Mouse (Mus musculus) urinary bladder, postnatal 4 days (tissue): ENCODE data around the gene Daxx.
"Not testable (repeated sequence)": the region's sequence is repeated elsewhere in the genome, so short reads cannot be mapped to it uniquely, and the experiment has no call there.

ENCODE experiments used
- DNase-seq, 2 experiments: peaks; one replicate each; pipeline ENCODE4 v3.0.0; 2021 to 2022; ENCODE audit warnings: low spot score in 2 of 2

The Daxx gene

DNA sequence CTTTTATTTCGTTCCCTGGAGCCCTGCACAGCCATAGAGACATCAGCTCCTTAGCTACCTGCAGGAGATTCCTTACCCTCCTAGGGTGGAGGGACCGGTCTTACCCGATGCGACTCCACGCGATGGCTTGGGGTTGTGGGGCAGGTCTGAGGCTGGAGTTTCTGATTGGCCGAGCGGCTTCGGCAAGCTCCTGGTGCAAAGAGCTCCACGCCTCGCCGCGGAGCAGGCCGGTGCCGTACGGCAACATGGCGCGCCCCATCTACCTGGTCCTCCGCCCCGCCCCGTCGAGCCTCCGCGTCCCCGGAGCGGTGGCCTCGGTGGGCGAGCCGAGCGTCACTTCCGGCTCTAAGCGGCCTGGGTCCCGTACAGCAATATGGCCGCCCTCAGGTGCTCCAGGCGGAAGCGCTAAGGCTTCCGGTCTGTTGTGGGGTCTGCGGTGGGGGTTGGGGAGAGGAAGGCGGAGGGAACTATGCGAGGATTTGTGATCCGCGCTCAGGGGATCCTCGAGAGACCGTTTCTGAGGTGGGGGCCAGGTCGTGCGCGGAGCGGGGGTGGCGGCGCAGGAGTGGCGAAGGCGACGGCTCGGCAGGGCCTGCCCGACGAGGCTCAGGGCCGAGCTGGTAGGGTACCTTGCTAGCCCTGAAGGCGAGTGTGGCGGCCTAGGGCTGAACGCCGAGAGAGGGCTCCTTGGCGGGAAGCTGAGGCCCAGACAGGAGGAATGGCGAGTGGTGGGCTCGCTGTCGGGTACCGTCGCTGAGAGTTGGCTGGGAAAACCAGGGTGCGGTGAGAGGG lies at the start of gene Daxx:
TSS of gene Daxx (plus strand) at position 338 of the 792 bp plus-strand sequence.
- DNase-seq: peak; percentile 98 to 99

DNA sequence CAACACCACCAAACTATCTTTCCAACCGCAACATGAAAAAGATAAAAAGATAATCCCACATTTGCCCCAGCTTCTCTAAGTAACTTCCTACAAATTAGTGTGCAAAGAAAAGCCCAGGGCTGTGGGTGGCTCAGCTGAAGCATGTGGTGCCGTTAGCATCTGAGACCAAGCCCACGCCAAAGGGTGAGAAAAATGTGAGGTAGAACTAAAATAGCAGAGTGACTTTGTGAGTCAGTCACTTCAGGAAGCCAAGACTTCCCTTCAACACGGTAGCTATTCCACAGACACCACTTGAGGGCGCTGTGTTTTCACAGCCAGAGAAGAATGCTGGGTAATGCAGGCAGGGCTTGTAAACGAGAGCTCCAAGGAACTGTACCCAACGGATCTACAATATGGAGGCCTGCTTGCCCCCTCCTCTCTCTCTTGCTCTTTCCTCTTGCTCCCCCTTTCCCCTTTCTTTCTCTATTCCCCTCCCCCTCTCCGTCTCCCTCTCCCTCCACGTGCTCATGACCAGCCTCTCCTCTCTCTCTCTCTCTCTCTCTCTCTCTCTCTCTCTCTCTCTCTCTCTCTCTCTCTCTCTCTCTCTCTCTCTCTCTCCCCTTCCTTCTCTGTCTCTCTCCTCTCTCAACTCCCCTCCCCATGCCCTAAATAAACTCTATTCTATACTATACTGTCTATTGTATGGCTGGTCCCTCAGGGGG lies 43.7 kb upstream of the Daxx start:
- DNase-seq: no peak

DNA sequence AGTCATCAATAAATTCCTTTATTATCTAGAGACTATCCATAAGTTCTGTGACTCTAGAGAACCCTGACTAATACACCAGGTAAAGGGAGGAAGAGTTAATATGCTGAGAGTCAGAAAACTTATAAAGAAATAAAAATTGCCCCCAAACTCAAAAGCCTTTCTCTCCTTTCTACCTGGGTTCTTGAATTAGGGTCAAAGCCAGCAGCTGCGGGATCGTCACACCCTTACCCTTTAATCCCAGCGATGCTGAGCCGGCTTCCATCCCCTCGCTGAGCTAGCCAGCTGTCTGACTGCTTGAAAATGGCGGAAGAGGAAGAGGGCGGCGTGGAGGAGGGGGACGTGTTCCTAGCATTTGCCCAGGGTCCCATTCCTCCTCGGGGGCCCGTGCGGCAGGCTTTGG lies 35.7 kb upstream of the Daxx start, which contains the start of gene Gm7029:
TSS of gene Gm7029 (plus strand) at position 301 of the 400 bp plus-strand sequence.
- DNase-seq: not testable (repeated sequence)

DNA sequence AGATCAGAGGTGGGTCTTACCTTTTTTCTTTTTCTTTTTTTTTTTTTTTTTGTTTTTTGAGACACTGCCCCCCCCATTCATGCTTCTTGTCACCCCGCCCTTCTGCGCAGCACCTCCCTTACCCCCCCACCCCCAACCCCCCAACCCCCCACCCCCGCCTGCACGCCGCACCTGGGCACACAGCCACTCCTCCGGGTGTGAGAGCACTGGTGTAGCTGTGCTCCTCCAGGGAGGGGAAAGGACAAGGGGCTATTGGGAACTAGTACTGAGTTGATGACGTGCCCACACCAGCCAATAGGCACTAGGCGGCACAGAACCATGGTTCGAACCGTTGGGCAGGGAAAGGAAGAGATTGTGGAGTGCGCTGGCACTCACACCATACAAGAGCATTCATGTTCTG lies 34.8 kb upstream of the Daxx start:
- DNase-seq: no peak

DNA sequence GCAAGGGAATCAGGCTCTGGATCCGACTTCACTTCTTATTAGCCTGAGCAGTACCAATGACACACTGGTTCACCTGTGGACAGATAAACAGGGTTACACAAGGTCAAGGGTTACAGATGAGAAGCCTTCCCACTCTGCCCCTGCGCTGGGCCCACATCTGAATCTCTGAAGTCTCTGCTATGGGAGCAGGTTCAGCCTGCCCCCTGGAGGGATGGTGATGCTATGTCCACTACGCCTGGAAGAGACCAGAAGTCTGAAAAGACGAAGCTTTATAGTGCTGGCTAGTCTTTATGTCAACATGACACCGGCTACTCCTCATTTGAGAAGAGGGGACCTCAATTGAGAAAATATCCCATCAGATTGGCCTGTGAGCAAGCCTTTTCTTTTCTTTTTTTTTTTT lies 33.4 kb upstream of the Daxx start:
- not testable (repeated sequence) for DNase-seq

DNA sequence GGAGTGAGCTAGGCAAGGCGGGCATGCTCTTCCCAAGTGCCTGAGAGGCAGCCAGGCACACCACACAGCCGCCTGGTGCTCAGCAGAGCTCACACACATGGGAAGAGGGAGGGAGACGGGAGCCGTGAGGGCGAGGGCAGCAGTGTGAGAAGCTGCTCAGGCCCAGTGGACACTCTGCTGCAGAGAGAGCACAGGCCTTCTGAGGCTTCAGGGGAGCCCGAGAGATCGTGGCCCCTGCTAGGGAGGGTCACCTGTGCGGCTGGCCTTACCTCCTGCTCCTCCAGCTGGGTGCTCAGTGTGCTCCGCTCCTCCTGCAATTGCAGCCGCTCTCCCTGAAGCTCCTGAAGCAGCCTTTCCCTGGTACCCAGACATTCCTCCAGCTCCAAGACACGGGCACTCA lies 24.9 kb upstream of the Daxx start:
- DNase-seq: not testable (repeated sequence)

DNA sequence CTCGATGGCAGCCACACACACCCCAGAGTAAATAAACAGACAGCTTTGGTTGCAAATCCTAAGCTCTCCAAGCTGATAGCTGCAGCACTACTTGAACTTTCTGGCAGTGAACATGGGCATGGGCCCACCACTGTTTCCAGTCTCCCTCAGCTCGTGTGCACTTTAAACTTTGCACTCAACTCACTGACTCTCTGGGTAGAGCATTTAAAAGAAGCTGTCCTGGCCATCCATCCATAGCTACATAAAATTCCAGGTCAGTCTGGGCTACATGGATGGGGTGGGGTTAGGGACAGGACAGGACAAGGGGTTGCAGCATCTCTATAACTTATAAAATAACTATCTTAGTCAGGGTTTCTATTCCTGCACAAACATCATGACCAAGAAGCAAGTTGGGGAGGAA lies 21.4 kb upstream of the Daxx start:
- not testable (repeated sequence) for DNase-seq

DNA sequence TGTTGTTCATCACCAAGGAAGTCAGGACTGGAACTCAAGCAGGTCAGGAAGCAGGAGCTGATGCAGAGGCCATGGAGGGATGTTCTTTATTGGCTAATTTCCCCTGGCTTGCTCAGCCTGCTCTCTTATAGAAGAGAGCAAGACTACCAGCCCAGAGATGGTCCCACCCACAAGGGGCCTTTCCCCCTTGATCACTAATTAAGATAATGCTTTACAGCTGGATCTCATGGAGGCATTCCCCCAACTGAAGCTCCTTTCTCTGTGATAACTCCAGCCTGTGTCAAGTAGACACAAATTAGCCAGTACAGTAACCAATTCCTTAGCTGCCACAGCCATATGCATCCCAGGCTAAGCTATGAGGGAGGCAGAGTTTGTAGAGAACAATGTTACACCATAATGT lies 21.0 kb upstream of the Daxx start:
- not testable (repeated sequence) for DNase-seq

DNA sequence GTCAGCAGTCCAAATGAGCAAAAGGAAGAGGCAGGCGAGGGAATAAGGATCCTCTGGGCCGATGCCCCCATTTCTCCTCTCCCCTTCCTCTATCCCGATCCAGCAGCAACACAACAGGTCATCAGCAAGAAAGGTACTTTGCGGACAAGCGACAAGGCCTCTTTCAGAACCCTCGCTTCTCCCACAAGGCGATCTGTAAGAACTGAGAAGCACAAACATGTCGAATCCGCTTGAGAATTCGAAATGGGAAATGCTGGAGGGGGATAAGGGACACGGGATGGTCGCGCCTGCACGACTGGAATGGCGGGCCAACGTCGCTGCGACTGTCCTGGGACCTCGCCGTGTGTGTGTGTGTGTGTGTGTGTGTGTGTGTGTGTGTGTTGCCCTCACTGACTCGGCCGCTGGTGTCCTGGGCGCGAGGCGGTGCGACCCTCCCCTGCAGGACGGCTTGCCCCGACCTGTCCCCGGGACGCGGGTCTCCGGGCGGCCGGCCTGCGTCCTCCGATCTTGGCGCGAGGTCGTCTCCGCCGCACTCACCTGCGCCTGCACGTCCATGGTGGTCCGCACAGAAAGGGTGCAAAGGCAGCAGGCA lies 19.2 kb upstream of the Daxx start:
- DNase-seq: not testable (repeated sequence)

DNA sequence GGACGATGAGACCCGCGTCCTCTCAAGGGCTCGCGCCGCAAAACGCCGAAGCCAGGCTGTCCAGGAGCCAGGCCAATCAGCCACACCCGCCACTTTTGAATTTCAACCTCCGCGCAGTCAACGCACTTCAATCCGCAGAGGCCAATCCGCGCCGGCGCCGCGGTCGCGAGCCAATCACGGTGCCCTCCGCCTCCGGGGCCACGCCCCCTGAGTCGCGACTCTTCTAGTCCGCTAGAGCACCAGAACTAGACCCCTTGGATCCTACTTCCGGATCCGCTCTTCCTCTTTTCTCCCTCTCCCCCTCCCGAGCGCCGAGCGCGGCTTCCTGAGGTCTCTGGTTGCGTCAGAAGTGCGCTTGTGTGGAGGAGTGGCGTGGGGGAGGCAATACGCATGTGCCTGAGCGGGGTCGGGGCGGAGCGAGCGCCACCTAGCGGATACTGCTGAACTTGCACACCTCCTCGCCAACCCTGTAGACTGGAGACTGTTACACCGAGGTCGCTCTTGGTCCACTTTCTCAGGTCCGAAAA lies 18.6 kb upstream of the Daxx start, which contains the start of gene Kifc1:
TSS of gene Kifc1 (minus strand) at position 129 of the 527 bp plus-strand sequence.
- peak; percentile 99 to 100 for DNase-seq

DNA sequence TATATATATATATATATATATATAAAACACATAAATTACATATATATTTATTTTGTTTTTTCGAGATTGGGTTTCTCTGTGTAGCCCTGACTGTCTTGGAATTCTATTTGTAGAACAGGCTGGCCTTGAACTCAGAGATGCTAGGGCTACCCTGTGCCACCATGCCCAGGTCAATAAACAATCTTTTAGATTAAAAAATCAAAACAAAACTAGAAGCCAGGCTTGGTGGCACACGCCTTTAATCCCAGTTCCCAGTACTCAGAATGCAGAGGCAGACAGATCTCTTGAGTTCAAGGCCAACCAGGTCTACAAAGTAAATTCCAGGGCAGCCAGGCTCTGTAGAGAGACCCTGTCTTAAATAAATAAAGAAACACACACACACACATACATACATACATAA lies 17.9 kb upstream of the Daxx start:
- DNase-seq: no peak

DNA sequence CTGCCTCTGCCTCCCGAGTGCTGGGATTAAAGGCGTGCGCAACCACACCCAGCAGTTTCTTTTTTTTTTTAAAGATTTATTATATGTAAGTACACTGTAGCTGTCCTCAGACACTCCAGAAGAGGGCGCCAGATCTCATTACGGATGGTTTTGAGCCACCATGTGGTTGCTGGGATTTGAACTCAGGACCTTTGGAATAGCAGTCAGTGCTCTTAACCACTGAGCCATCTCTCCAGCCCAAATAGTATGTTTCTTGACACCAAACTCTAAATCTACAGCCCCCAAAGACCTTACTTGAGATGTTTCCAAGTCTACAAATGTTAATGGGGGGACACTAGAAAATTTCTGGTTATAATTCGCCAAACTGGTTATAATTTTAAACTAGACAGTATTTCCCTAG lies 17.3 kb upstream of the Daxx start:
- DNase-seq: not testable (repeated sequence)

DNA sequence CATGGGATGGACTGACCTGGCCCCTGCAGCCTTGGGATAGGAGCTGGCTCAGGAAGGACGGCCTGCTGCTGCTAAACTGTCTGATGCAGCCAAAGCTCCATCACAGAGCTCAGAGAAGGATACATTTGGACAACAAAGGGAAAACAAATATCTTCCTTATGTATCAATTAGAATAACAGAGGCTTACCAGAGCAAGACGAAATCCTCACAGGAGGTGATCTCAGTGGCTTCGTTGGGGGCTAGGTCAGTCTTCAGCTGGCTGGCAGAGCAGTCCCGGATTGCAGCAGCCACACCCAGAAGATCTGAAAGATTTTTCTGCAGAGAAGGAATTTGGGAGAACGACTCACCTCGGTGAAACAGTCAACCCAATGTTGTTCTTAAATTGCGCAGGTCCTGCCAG lies 16.8 kb upstream of the Daxx start:
- no peak for DNase-seq

DNA sequence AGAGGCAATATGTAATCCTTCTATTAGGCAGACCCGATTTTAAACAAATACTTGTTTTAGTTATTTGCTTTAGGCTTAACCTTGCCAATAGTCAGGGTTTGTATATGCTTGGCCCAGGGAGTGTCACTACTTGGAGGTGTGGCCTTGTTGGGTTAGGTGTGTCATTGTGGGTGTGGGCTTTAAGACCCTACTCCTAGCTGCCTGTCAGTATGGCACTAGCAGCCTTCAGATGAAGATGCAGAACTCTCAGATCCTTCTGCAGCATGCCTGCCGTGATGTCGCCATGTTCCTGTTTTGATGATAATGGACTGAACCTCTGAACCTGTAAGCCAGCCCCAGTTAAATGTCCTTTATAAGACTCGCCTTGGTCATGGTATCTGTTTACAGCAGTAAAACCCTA lies 16.2 kb upstream of the Daxx start:
- not testable (repeated sequence) for DNase-seq

DNA sequence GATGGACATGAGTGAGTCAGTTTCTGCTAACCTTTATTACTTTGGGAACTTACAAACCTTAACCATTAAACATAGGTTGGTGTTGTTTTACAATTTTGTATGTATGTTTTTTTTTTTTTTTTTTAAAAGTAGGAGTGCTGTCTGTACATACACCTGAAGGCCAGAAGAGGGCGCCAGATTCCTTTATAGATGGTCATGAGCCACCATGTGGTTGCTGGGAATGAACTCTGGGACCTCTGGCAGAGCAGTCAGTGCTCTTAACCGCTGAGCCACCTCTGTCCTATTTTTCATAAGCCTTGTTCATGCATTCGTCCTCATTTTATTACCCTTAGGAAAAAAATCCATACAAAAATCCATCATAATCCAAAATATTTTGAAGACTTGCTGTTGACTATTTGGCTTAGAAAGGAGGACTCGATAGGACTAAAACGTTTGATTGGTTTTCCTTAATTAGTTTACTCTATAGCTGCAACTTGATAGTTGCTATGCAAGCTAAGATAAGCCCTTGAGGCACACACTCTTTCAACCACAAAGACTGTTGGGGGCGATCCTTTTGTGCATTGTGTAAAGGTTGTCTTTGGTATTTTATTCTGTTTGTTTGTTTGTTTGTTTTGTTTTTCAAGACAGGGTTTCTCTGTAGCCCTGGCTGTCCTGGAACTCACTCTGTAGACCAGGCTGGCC lies 12.0 kb upstream of the Daxx start:
- DNase-seq: no peak

DNA sequence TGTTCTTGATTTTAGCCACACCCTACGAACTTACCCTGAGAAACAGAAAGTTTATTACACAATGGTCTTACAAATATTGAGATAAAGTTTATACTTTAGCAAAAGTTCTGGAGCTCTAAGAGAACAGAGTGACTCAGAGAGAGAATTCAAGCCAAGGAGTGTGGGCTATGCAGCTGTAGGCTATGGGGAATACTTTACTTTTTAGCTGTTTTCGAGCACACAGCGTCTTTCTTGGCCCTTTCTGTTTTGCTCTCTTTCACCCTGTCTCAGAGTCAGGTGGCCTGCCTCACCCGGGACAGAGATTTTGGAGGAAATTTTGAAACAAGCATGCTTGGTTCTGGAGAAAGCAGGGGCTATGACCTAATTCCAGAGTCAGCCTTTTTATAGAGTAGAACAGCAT lies 11.0 kb upstream of the Daxx start:
- not testable (repeated sequence) for DNase-seq

DNA sequence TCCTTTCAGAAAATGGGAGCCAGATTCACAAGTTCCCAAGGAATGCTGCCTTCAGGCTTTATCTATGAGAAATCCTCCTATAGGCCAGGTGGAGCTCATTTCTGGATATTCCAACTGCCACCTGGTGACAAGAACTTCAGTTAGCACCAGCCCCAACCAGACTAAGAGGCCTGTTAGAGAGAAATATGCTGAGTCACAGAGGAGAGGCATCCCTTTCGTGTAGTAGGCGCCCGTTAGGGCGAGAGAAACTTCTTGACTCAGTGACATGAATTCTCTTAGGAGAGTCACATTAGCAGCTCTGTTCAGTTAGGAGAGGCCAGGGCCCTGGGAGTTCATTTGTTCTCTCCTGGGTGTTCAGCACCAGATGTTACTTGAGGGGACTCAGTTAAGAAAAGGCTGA lies 9.6 kb upstream of the Daxx start:
- DNase-seq: no peak

DNA sequence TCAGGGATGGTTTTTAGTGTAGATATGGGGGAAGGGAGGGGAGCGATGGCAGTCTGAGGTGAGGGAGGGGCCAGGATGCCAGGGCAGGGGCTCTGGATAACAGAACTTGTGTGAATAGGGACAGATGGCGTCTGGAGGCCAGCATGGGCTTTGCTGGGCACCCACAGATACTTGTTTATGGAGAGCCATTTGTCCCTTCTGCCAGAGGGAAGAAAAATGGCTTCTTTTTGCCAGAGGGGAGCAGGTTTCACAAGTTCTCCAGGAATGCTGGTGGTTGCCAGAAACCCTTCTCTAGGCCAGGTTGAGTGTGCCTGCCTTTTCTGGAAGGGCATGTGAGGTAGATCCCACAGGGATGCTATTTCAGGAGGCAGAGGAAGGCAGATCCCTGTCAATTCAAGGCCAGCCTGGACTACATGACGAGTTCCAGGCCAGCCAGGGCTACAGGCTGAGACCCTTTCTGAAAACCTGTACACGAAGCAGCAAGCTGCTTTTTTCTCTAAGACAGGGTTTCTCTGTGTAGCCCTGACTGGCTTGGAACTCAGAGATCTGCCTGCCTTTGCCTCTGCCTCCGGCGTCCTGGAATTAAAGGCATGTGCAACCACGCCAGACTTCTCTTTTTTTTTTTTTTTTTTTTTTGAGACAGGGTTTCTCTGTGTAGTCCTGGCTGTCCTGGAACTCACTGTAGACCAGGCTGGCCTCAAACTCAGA lies 8.8 kb upstream of the Daxx start:
- DNase-seq: no peak

DNA sequence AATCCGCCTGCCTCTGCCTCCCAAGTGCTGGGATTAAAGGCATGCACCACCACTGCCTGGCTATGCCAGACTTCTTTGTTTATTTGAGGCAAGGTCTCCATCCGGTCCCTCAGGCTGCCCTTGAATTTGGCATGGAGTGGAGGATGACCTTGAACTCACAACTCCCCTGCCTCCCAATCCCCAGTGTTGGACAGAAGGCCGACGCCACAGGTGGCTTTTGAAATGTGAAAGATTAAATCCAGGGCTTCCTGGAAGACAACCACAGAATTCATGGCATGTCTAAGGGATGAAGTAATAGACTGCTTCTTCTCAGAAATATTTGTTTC lies 8.3 kb upstream of the Daxx start:
- no peak for DNase-seq

DNA sequence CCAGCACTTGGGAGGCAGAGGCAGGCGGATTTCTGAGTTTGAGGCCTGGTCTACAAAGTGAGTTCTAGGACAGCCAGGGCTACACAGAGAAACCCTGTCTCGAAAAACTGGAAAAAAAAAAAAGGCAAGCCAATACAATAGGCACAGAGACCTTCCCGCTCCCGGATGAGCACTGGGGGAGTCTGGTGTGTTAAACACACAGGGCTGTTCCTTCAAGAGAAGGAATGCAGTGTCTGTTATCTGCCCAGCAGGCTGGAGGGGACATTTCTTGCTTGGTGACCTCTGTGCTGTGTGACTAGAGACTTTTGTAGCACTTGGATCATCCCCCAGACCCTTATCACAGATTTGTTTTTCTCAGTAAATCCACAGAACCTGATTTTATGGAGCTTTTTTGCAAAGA lies 7.6 kb upstream of the Daxx start:
- no peak for DNase-seq

DNA sequence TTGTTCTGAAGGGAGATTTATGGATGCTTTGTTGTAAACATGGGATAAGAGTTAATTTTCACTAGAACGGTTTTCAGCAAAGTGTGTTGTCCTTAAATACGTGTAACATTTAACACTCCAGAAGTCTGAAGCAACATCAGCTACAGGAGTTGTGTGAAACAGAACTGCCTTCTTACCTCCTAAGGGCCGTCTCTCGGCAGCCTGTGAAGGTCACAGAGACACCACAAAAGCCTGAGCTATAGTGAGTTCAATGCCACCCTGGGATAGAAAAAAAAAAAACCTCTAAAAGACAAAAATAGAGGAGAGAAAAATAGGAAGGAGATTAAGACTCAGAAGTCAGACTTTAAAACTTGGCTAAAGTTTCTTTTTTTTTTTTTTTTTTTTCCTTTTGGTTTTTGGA lies 7.1 kb upstream of the Daxx start:
- no peak for DNase-seq
